Mouse (Mus musculus) spleen, postnatal 36 days (tissue): Measurements from ENCODE around the gene E330021D16Rik.

ENCODE experiments used
- DNase-seq, 2 experiments: peaks; one replicate each; pipeline ENCODE4 v3.0.0; 2022; ENCODE audit warnings: low spot score in 2 of 2, mixed read lengths in 1 of 2

The E330021D16Rik gene

DNA sequence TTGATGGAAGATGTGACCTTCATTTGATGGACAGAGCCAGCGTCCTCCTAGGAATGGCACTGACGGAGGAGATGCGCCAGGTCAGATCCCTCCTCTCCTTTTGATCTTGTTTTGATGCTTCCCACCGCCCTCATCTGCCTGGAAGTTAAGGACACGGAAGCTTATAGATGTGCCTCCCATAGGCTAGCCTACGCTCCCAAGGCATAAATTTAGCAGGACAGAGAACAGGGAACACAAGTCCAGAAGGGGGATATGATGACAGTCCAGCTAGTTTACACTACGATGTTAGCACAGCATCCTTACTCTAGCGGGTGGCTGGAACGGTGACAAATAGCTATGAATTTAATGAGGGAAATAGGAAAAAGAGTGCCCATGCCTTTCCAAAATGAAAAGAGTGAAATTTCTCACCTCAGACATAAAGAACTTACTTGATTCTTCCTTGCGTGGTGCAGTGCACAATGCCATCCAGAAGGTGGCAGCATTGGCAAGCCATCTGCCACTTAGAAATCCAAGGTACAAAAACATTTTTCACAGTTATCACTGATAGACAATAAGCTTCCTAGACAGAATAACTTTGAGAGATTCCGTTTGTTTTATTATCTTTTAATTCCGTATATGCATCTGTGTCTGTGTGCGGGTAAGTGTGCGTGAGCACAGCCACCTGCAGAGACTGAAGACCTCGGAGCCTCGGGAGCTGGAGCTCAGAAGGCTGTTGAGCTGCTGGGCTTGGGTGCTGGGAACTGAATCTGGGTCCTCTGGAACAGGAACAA lies 6.9 kb upstream of the E330021D16Rik start:
- DNase-seq: peak; percentile 40 to 57

DNA sequence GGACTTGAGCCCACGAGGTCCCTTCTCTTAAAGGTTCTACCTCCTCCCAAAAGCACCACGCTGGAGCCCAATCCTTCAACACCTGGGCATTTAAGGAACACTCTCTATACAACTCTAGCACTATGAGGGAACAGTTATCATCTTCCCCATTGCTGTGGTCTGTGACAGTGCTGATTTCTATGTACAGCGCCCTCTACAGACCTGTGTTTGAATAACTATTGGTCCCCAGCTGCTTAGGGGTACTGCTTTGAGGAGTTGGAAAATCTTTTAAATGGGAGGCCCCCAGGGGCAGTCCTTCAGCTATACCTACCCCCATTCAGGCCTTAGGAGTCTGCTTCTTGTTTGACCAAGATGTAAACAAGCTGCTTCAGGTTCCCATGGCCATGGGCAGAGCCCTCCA lies 5.7 kb upstream of the E330021D16Rik start:
- no peak for DNase-seq

DNA sequence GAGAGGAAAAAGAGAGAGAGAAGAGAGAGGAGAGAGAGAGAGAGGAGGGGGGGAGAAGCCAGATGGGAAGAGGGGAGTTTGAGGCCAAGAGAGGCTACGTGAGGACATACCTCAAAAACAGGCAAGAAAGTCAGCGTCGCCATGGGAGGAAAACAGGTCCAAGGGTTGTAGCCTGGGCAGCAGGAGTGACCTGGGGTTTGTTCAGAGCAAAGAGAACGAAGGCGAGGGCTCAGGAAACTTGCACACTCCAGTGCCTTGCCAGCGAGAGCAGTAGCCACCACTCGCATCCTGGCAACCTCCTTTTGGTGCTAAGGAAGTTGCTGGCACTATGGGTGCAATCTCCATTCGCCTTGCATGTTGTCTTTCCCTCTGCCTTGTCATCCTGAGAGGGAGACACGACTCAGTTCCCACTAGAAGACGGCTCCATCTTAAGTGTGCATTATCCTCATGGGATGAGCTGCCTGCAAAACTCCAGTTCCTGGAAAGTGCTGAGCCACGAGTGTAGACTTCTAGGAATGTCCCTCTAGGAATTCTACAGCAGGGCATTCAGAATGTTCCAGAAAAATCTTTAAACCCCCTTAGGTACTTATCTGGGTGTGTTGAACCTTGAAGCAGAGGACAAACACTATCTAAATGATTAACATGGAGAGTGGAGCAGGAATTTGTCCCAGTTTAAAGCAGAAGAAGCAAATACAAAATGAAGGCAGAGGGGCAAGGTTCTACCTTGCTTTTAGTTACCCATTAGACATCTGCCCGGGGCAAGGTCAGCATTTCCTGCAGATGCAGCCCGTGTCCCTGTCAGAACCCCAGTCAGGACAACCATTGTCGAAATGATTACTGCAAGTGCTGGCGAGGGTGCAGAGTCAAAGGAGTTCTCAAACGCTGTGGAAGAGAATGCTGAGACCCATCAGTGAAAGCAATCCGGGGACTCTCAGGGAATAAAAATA lies 3.8 kb upstream of the E330021D16Rik start:
- no peak for DNase-seq

DNA sequence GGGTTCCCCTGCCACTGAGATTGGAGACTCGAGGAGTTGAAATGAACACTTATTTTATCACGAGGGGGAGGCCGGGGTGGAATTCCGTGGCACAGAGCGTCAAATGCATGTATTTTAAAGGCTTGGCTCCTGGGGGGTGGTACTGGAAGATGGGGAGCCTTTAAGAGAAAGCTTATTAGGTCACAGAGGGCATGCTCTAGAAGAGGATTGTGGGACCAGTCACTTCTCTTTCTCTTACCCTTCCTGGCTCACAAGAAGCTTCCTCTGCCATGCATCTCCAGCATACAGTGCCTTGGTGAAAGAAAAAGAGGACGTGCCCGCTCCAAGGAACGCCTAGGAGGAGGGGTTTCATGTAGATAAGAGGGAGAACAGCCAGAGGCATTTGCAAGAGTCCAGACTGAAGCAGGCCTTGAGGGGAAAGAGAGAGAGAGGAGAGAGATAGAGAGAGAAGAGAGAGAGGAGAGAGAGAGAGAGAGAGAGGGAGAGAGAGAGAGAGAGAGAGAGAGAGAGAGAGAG lies 3.0 kb upstream of the E330021D16Rik start:
- DNase-seq: no peak

DNA sequence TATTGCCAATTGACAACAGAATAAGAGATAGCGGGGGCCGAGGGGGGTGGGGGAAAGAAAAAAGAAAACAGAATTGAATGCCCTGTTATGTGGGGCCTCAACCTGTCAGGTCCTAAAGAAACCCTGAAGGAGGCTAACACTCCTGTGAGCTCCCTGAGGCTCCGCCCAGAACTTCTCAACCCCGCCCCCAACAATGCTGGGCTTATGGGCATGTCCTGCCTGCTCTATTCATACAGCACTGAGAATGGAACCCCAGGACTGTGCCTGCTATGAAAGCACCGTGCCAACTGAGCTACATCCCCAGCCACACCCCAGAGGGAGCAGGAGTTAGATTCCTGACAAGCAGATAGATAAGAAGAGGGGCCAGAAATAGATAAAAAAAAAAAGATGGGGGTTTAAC lies 2.5 kb upstream of the E330021D16Rik start:
- DNase-seq: no peak

GRCm38 (mm10) chr6:136413856-136414362 lies 1.5 kb downstream of the E330021D16Rik start:
- DNase-seq: no peak

DNA sequence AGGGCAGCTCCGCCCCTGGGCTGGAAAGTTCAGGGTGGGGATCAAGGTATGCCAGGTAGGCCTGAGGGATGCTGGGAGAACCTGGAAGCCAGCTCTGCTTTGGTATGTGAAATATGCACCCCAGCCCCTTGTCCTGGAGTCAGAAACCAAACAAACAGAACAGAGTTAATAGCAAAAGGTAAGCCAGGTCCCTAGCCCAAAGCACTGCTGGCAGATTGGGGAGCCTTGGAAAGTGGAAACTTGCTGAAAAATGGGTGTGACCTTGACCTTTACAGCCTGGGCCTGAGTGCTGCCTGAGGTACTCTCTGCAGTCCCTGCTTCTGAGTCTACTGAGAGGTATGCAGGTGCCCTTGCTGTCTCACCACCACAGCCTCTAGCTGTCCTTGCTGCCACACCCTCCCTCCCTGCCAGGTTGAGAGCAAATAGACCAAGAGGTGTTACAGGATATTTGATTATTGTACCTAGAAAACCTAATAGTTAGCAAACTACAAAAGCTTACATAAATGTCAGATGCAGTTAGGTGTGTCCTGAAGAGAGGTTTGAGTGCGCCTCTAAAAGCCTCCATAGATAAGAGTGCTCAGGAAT lies 7.7 kb downstream of the E330021D16Rik start:
- no peak for DNase-seq

- no peak for DNase-seq
Measured at GRCm38 (mm10) chr6:136396860-136397259, 18.5 kb downstream of the E330021D16Rik start.

GRCm38 (mm10) chr6:136390262-136390661 lies 25.1 kb downstream of the E330021D16Rik start:
- DNase-seq: no peak

GRCm38 (mm10) chr6:136385287-136385686 lies 30.1 kb downstream of the E330021D16Rik start:
- DNase-seq: no peak

DNA sequence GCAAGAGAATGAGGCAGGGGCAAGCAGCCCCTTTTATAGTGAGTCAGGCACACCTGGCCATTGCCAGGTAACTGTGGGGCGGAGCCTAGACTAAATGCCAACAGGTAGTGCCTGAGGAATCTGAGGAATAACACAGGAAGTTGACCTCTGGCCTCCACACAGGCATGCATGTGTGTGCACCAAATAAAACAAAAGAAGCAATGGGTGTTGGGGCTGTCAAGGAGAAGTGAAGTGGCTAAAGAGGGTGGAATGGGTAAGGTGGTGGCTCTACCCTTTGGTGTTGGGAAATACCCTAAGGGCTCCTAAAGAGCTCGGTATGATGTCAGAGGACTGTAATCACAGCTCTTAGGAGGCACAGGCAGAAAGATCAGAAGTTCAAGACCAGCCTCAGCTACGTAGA lies 32.2 kb downstream of the E330021D16Rik start:
- DNase-seq: no peak

DNA sequence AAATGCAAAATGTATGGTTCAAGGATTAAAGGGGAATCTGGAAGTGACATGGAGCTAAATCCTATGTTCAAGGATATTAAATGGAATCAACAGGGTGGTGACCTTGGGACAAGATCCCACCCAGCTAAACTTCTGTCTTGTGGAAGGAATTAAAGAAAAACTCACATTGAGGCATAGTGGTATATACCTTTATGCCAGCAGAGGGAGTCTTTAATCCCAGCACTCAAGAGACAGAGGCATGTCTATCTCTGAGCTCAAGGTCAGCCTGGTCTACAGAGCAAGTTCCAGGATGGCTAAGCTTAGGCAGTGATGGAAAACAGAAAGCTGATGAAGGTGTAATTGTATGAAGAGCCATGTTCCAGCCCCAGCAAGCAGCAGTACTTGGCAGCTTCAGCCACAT lies 39.3 kb downstream of the E330021D16Rik start:
- DNase-seq: no peak

- no peak for DNase-seq
Measured at GRCm38 (mm10) chr6:136364430-136365098, 50.8 kb downstream of the E330021D16Rik start.

DNA sequence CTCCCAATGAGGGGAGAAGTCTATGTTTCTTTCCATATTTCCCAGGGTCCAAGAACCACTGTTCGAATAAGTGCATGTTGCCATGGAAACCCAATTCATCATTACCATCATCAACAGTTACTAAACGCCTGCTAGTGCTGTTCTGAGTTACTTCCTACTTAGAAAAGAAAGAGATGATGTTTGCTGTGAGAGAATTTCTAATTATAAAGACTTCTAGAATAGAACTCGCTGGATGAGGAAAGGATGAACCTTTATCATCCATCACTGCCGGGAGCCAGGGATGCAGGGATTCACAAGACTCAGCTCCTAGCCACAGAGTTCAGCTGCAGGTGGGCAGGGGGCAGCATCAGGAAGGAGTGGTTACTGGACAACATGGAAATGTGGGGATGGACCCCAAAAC lies 51.4 kb downstream of the E330021D16Rik start:
- no peak for DNase-seq

DNA sequence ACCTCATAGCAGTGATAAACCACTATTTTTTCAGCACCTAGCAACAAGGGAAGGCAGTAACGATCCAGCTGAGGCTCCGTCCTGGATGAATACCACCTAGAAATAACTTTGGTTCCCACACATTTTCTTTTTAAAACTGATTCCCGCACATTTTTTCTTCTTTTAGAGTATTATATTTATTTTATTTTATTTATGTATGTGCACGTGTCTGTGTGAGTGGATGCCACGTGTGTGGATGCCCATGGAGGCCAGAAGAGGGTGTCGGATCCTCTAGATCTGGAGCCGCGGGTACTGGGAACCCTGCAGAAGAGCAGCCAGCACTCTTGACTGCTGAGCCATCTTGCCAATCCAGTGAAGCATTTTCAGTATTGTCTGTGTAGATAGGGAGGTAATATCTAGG lies 52.1 kb downstream of the E330021D16Rik start:
- DNase-seq: no peak

GRCm38 (mm10) chr6:136358471-136358870 lies 56.9 kb downstream of the E330021D16Rik start:
- DNase-seq: no peak

DNA sequence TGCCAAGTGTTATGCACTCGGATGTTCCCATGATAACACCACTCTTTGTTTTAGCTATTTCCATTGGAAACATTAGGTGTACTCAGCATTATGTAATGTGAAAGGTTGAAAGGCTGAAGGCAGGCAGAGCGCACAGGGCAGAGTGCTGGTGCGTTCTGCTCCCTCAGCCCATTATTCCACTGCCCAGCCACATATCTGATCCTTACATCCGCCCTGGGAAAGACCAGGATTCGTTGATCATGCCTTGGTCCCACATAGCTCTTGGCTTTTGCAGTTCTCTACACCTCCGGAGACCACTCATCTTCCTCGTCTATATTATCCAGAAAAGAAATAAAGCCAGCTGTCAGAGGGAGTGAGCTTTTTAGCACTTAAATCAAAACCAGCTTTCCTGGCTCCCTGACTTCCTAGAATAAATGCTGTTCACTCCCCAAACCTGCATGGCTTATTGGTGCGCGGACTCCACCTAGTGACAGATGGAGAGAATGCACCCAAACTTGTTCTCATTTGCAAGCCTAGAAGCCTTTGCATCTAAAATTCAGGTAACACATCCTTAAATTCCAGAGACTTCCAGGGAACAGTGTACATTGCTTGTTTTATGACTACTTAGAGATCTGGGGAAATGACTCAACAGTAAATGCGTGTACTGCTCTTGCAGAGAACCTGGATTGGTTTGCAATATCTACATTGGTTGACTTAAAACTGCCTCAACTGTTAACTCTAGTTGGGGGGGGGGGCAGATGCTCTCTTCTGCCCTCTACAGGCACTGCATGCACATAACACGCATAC lies 61.8 kb downstream of the E330021D16Rik start:
- no peak for DNase-seq
